Mouse (Mus musculus): ENCODE results near the gene Gin1.

- TF ChIP-seq GATA1 (IDR thresholded peaks at IDR 0.05; ENCODE audit: borderline replicate concordance, low read length) (no peak), FLI1 (IDR thresholded peaks at IDR 0.05; ENCODE audit: low read length) (no peak)
Measured at GRCm38 (mm10) chr1:97787674-97788073, 17.7 kb downstream of the Gin1 start.

Measured in megakaryocyte, embryonic 14.5 days (primary cell).